Mouse (Mus musculus): ENCODE measurements around the gene Ermp1. TPM values are rescaled to one million over a fixed set of nuclear protein-coding genes. Genes with fewer than 3 reads are reported as not detected.

Gene Ermp1
- polyA plus RNA-seq, 1 experiment from 2014 or later, result 13.5 TPM

- 88% methylated on average over 2 of the region's 2 CpGs for WGBS
- ATAC-seq (replicated peaks; ENCODE audit: low FRiP score) (no peak), DNase-seq (ENCODE audit: low spot score) (no peak)
- Histone ChIP-seq H3K4me3 (ENCODE audit: low read depth, low read length) (no peak overlapping the region), H3K27me3 (ENCODE audit: control insufficient read depth, insufficient read depth, low read length) (no peaks in the 10 kb centered on the region), H3K36me3 (ENCODE audit: control insufficient read depth, insufficient read depth, low read length) (no peaks in the 10 kb centered on the region), H3K4me1 (replicated peaks; ENCODE audit: control insufficient read depth, insufficient read depth, low read length) (no peaks in the 10 kb centered on the region), H3K9ac (ENCODE audit: low read length) (no peak overlapping the region), H3K4me2 (ENCODE audit: low read depth, low read length, severe bottlenecking) (no peak overlapping the region), H3K9me3 (ENCODE audit: control insufficient read depth, low read length) (no peaks in the 10 kb centered on the region), H3K27ac (ENCODE audit: low read depth, low read length) (no peak overlapping the region)
Observed at GRCm38 (mm10) chr19:29657558-29657957, 9.3 kb upstream of the Ermp1 start.

GRCm38 (mm10) chr19:29657033-29657432 is 8.8 kb upstream of the Ermp1 start:
- no peak for ATAC-seq (replicated peaks; ENCODE audit: low FRiP score)
- DNase-seq (ENCODE audit: low spot score), result no peak

GRCm38 (mm10) chr19:29656620-29657019 is 8.4 kb upstream of the Ermp1 start:
- 75% methylated on average over 5 of the region's 5 CpGs for WGBS
- no peak overlapping the region for H3K4me2 ChIP-seq (ENCODE audit: low read depth, low read length, severe bottlenecking)
- no peaks in the 10 kb centered on the region for H3K4me1 ChIP-seq (replicated peaks; ENCODE audit: control insufficient read depth, insufficient read depth, low read length)
- no peaks in the 10 kb centered on the region for H3K9me3 ChIP-seq (ENCODE audit: control insufficient read depth, low read length)
- no peak for ATAC-seq (replicated peaks; ENCODE audit: low FRiP score)
- H3K27me3 ChIP-seq (ENCODE audit: control insufficient read depth, insufficient read depth, low read length), result no peaks in the 10 kb centered on the region
- H3K9ac ChIP-seq (ENCODE audit: low read length), result no peak overlapping the region
- H3K27ac ChIP-seq (ENCODE audit: low read depth, low read length), result no peak overlapping the region
- no peaks in the 10 kb centered on the region for H3K36me3 ChIP-seq (ENCODE audit: control insufficient read depth, insufficient read depth, low read length)
- DNase-seq (ENCODE audit: low spot score), result no peak
- no peak overlapping the region for H3K4me3 ChIP-seq (ENCODE audit: low read depth, low read length)

More at GRCm38 (mm10) chr19:29657033-29657432, 8.8 kb upstream of the Ermp1 start:
- Histone ChIP-seq H3K27me3 (ENCODE audit: control insufficient read depth, insufficient read depth, low read length) (no peaks in the 10 kb centered on the region), H3K9me3 (ENCODE audit: control insufficient read depth, low read length) (no peaks in the 10 kb centered on the region), H3K9ac (ENCODE audit: low read length) (no peak overlapping the region), H3K4me3 (ENCODE audit: low read depth, low read length) (no peak overlapping the region), H3K27ac (ENCODE audit: low read depth, low read length) (no peak overlapping the region), H3K36me3 (ENCODE audit: control insufficient read depth, insufficient read depth, low read length) (no peaks in the 10 kb centered on the region), H3K4me1 (replicated peaks; ENCODE audit: control insufficient read depth, insufficient read depth, low read length) (no peaks in the 10 kb centered on the region), H3K4me2 (ENCODE audit: low read depth, low read length, severe bottlenecking) (no peak overlapping the region)
- WGBS, result 53% methylated on average over 3 of the region's 3 CpGs

GRCm38 (mm10) chr19:29656029-29656428 is 7.8 kb upstream of the Ermp1 start:
- H3K27me3 ChIP-seq (ENCODE audit: control insufficient read depth, insufficient read depth, low read length), result no peaks in the 10 kb centered on the region
- H3K9ac ChIP-seq (ENCODE audit: low read length), result no peak overlapping the region
- no peaks in the 10 kb centered on the region for H3K36me3 ChIP-seq (ENCODE audit: control insufficient read depth, insufficient read depth, low read length)
- no peaks in the 10 kb centered on the region for H3K9me3 ChIP-seq (ENCODE audit: control insufficient read depth, low read length)
- H3K4me1 ChIP-seq (replicated peaks; ENCODE audit: control insufficient read depth, insufficient read depth, low read length), result no peaks in the 10 kb centered on the region
- WGBS, result 73% methylated on average over 4 of the region's 4 CpGs
- DNase-seq (ENCODE audit: low spot score) (no peak), ATAC-seq (replicated peaks; ENCODE audit: low FRiP score) (no peak)
- H3K4me2 ChIP-seq (ENCODE audit: low read depth, low read length, severe bottlenecking), result no peak overlapping the region
- no peak overlapping the region for H3K4me3 ChIP-seq (ENCODE audit: low read depth, low read length)
- H3K27ac ChIP-seq (ENCODE audit: low read depth, low read length), result no peak overlapping the region

- ATAC-seq (replicated peaks; ENCODE audit: low FRiP score), result no peak
- H3K9me3 ChIP-seq (ENCODE audit: control insufficient read depth, low read length), result no peaks in the 10 kb centered on the region
- H3K27ac ChIP-seq (ENCODE audit: low read depth, low read length), result no peak overlapping the region
- DNase-seq (ENCODE audit: low spot score), result no peak
- no peak overlapping the region for H3K4me3 ChIP-seq (ENCODE audit: low read depth, low read length)
- H3K4me2 ChIP-seq (ENCODE audit: low read depth, low read length, severe bottlenecking), result no peak overlapping the region
- H3K27me3 ChIP-seq (ENCODE audit: control insufficient read depth, insufficient read depth, low read length), result no peaks in the 10 kb centered on the region
- 57% methylated on average over 6 of the region's 6 CpGs for WGBS
- no peaks in the 10 kb centered on the region for H3K4me1 ChIP-seq (replicated peaks; ENCODE audit: control insufficient read depth, insufficient read depth, low read length)
- H3K9ac ChIP-seq (ENCODE audit: low read length), result no peak overlapping the region
- H3K36me3 ChIP-seq (ENCODE audit: control insufficient read depth, insufficient read depth, low read length), result no peaks in the 10 kb centered on the region
Observed at GRCm38 (mm10) chr19:29655148-29655547, 6.9 kb upstream of the Ermp1 start.

- 78% methylated on average over 9 of the region's 9 CpGs for WGBS
- no peak for DNase-seq (ENCODE audit: low spot score)
Observed at GRCm38 (mm10) chr19:29653768-29654265, 5.6 kb upstream of the Ermp1 start.

GRCm38 (mm10) chr19:29649683-29650082 is 1.5 kb upstream of the Ermp1 start:
- H3K27me3 ChIP-seq (ENCODE audit: control insufficient read depth, insufficient read depth, low read length), result no peaks in the 10 kb centered on the region
- H3K9me3 ChIP-seq (ENCODE audit: control insufficient read depth, low read length), result no peaks in the 10 kb centered on the region
- H3K36me3 ChIP-seq (ENCODE audit: control insufficient read depth, insufficient read depth, low read length), result no peaks in the 10 kb centered on the region
- no peak overlapping the region for H3K9ac ChIP-seq (ENCODE audit: low read length)
- ATAC-seq (replicated peaks; ENCODE audit: low FRiP score), result no peak
- 94% methylated on average over 1 of the region's 1 CpGs for WGBS
- no peak overlapping the region for H3K27ac ChIP-seq (ENCODE audit: low read depth, low read length)
- H3K4me1 ChIP-seq (replicated peaks; ENCODE audit: control insufficient read depth, insufficient read depth, low read length), result no peaks in the 10 kb centered on the region
- DNase-seq (ENCODE audit: low spot score), result no peak
- H3K4me3 ChIP-seq (ENCODE audit: low read depth, low read length), result no peak overlapping the region
- H3K4me2 ChIP-seq (ENCODE audit: low read depth, low read length, severe bottlenecking), result no peak overlapping the region

More at GRCm38 (mm10) chr19:29653768-29654265, 5.6 kb upstream of the Ermp1 start:
- no peak overlapping the region for H3K4me2 ChIP-seq (ENCODE audit: low read depth, low read length, severe bottlenecking)
- H3K4me3 ChIP-seq (ENCODE audit: low read depth, low read length), result no peak overlapping the region
- H3K27ac ChIP-seq (ENCODE audit: low read depth, low read length), result no peak overlapping the region
- H3K9ac ChIP-seq (ENCODE audit: low read length), result no peak overlapping the region
- H3K9me3 ChIP-seq (ENCODE audit: control insufficient read depth, low read length), result no peaks in the 10 kb centered on the region
- no peaks in the 10 kb centered on the region for H3K4me1 ChIP-seq (replicated peaks; ENCODE audit: control insufficient read depth, insufficient read depth, low read length)
- H3K27me3 ChIP-seq (ENCODE audit: control insufficient read depth, insufficient read depth, low read length), result no peaks in the 10 kb centered on the region
- no peaks in the 10 kb centered on the region for H3K36me3 ChIP-seq (ENCODE audit: control insufficient read depth, insufficient read depth, low read length)
- ATAC-seq (replicated peaks; ENCODE audit: low FRiP score), result no peak

- H3K4me1 ChIP-seq (replicated peaks; ENCODE audit: control insufficient read depth, insufficient read depth, low read length), result no peaks in the 10 kb centered on the region
- no peaks in the 10 kb centered on the region for H3K9me3 ChIP-seq (ENCODE audit: control insufficient read depth, low read length)
- no peak for DNase-seq (ENCODE audit: low spot score)
- no peaks in the 10 kb centered on the region for H3K36me3 ChIP-seq (ENCODE audit: control insufficient read depth, insufficient read depth, low read length)
- 31% methylated on average over 4 of the region's 4 CpGs for WGBS
- no peak overlapping the region for H3K9ac ChIP-seq (ENCODE audit: low read length)
- peak overlapping the region; percentile 77; the same call in 1 of the 2 replicates for H3K4me3 ChIP-seq (ENCODE audit: low read depth, low read length)
- H3K4me2 ChIP-seq (ENCODE audit: low read depth, low read length, severe bottlenecking), result no peak overlapping the region
- no peaks in the 10 kb centered on the region for H3K27me3 ChIP-seq (ENCODE audit: control insufficient read depth, insufficient read depth, low read length)
- H3K27ac ChIP-seq (ENCODE audit: low read depth, low read length), result no peak overlapping the region
- peak; percentile 7; the same call in 1 of the 2 replicates for ATAC-seq (replicated peaks; ENCODE audit: low FRiP score)
Observed at GRCm38 (mm10) chr19:29648550-29648914, 317 bp upstream of the Ermp1 start.

GRCm38 (mm10) chr19:29644747-29645146 is 3.5 kb downstream of the Ermp1 start:
- H3K4me3 ChIP-seq (ENCODE audit: low read depth, low read length), result no peak overlapping the region
- no peaks in the 10 kb centered on the region for H3K27me3 ChIP-seq (ENCODE audit: control insufficient read depth, insufficient read depth, low read length)
- no peak overlapping the region for H3K27ac ChIP-seq (ENCODE audit: low read depth, low read length)
- 96% methylated on average over 6 of the region's 6 CpGs for WGBS
- DNase-seq (ENCODE audit: low spot score) (no peak), ATAC-seq (replicated peaks; ENCODE audit: low FRiP score) (no peak)
- no peaks in the 10 kb centered on the region for H3K9me3 ChIP-seq (ENCODE audit: control insufficient read depth, low read length)
- 0 out of 2 replicates have a peak, but pooled peaks cover 4% of the 10 kb centered on the region for H3K4me1 ChIP-seq (replicated peaks; ENCODE audit: control insufficient read depth, insufficient read depth, low read length)
- H3K4me2 ChIP-seq (ENCODE audit: low read depth, low read length, severe bottlenecking), result no peak overlapping the region
- no peaks in the 10 kb centered on the region for H3K36me3 ChIP-seq (ENCODE audit: control insufficient read depth, insufficient read depth, low read length)
- H3K9ac ChIP-seq (ENCODE audit: low read length), result no peak overlapping the region
